Comparison of ENCODE assay signal across 12 mouse cellular contexts in the genomic region with DNA sequence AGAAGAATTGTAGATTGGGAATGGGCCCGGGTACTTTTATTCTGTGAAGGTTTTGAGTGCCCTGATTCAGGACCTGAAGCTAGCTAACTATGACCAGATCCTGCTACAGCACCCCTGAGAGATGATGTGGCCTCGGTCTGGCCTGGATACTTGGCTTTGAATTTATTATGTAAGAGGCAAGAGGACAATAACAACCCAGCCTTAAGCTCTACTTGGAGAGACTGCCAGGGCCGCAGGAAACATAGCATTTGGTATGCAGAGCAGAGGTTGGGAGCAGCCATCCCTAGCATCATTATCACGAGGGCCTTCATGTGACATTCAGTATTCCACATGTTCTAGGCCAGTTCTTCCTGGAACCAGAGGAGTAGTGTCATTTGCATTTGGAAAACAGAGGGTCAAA.
A peak's percentile ranks its signal among the peaks of the same experiment; 100 is the strongest.
DNase-seq lines count a peak whose midpoint lies in the region; ATAC-seq and TF ChIP-seq lines count a peak whose summit lies in the region.
"Had no signal": no experiment of that assay in that cellular context is flagged by ENCODE, and none has a peak within 500 bp of the region (broad histone marks: within the 10 kb centered on the region; RNA-seq: fewer than 3 reads in every experiment).

No protein-coding gene starts in this region.

- H3K27ac ChIP-seq in heart, embryonic 11.5 days (ENCODE audit: low read depth, low read length), result peak overlapping the region; percentile 29; the same call in 1 of the 2 replicates
- peak overlapping the region; percentile 26; the same call in 1 of the 2 replicates for H3K27ac ChIP-seq in limb, embryonic 14.5 days (replicated peaks; ENCODE audit: low read depth, low read length)
- H3K27ac ChIP-seq: limb, embryonic 15.5 days; stomach, embryonic 15.5 days had no signal

- intact Hi-C loops in left cerebral cortex, postnatal 4 days (cut with DNase I), result no loop called here

- H3K27me3 ChIP-seq in heart, embryonic 11.5 days (ENCODE audit: control insufficient read depth, insufficient read depth, low read length), result no peaks in the 10 kb centered on the region
- no peaks in the 10 kb centered on the region for H3K27me3 ChIP-seq in limb, embryonic 14.5 days (ENCODE audit: control insufficient read depth, insufficient read depth, low read length)
- H3K27me3 ChIP-seq: limb, embryonic 15.5 days; stomach, embryonic 15.5 days had no signal

- H3K36me3 ChIP-seq in heart, embryonic 11.5 days (ENCODE audit: control insufficient read depth, insufficient read depth, low read length), result no peaks in the 10 kb centered on the region
- H3K36me3 ChIP-seq in limb, embryonic 14.5 days (ENCODE audit: control insufficient read depth, insufficient read depth, low read length), result no peaks in the 10 kb centered on the region
- H3K36me3 ChIP-seq: limb, embryonic 15.5 days; stomach, embryonic 15.5 days had no signal

- WGBS in heart, embryonic 11.5 days (ENCODE audit: insufficient replicate concordance), result 83% methylated on average over 4 of the region's 4 CpGs
- WGBS in limb, embryonic 14.5 days, result 76% methylated on average over 4 of the region's 4 CpGs

- H3K9ac ChIP-seq in heart, embryonic 11.5 days (ENCODE audit: low read depth, low read length), result no peak overlapping the region
- no peak overlapping the region for H3K9ac ChIP-seq in limb, embryonic 14.5 days (ENCODE audit: low read depth, low read length, severe bottlenecking)
- H3K9ac ChIP-seq: limb, embryonic 15.5 days; stomach, embryonic 15.5 days had no signal

- H3K4me1 ChIP-seq in heart, embryonic 11.5 days (ENCODE audit: control insufficient read depth, insufficient read depth, low read length), result peaks cover 12% of the 10 kb centered on the region; the same call in 1 of the 2 replicates
- peaks cover 5% of the 10 kb centered on the region for H3K4me1 ChIP-seq in limb, embryonic 14.5 days (ENCODE audit: control insufficient read depth, insufficient read depth, low read length)
- H3K4me1 ChIP-seq: stomach, embryonic 15.5 days had no signal

- no peak overlapping the region for H3K4me3 ChIP-seq in heart, embryonic 11.5 days (ENCODE audit: low read depth, low read length)
- H3K4me3 ChIP-seq in limb, embryonic 14.5 days (replicated peaks; ENCODE audit: low read length), result no peak overlapping the region
- H3K4me3 ChIP-seq: limb, embryonic 15.5 days; stomach, embryonic 15.5 days had no signal

- H3K9me3 ChIP-seq in heart, embryonic 11.5 days (replicated peaks; ENCODE audit: control insufficient read depth, low read length), result no peaks in the 10 kb centered on the region
- no peaks in the 10 kb centered on the region for H3K9me3 ChIP-seq in limb, embryonic 14.5 days (ENCODE audit: control insufficient read depth, low read length)
- H3K9me3 ChIP-seq: limb, embryonic 15.5 days; stomach, embryonic 15.5 days had no signal

- no peak for TF ChIP-seq POLR2A in limb, embryonic 14.5 days (IDR thresholded peaks at IDR 0.05; ENCODE audit: borderline replicate concordance, extremely low read depth, insufficient read depth, insufficient read length)

- peak; percentile 48 for DNase-seq in adrenal gland, postnatal 14 days
- DNase-seq in adrenal gland, postnatal 25 days, result no peak
- DNase-seq in ovary, adult 18-20 months (ENCODE audit: low spot score), result peak; percentile 4
- no peak for DNase-seq in ovary, postnatal 10 days (ENCODE audit: low spot score)
- no peak for DNase-seq in limb, embryonic 14.5 days (ENCODE audit: low spot score)
- DNase-seq in thymus, postnatal 10 days (ENCODE audit: low spot score in 2 of 2), result no peak
- no peak for DNase-seq in left cerebral cortex, postnatal 4 days
- DNase-seq: lung, postnatal 4 days had no signal

- ATAC-seq in heart, embryonic 11.5 days (replicated peaks; ENCODE audit: insufficient number of reproducible peaks, low FRiP score, low TSS enrichment), result no peak
- no peak for ATAC-seq in limb, embryonic 14.5 days (ENCODE audit: low FRiP score, low read depth)
- ATAC-seq: inflammation-experienced regulatory T-cells, adult 6 months had no signal

- H3K4me2 ChIP-seq in heart, embryonic 11.5 days, result no peak overlapping the region
- no peak overlapping the region for H3K4me2 ChIP-seq in limb, embryonic 14.5 days (replicated peaks; ENCODE audit: low read depth, low read length, severe bottlenecking)
- H3K4me2 ChIP-seq: limb, embryonic 15.5 days; stomach, embryonic 15.5 days had no signal

Comparison
In these comparisons a context has a peak if more than half of its experiments do, and no peak if none do; other contexts are left out.
1. DNase-seq: peak in adrenal gland, postnatal 14 days (single experiment) and ovary, adult 18-20 months (single experiment); none in adrenal gland, postnatal 25 days (single experiment), ovary, postnatal 10 days (single experiment), limb, embryonic 14.5 days (single experiment), thymus, postnatal 10 days (0 of 2) and left cerebral cortex, postnatal 4 days (single experiment).